Mouse (Mus musculus): ENCODE measurements around the gene Prss33. TPM values are rescaled to one million over a fixed set of nuclear protein-coding genes. Genes with fewer than 3 reads are reported as not detected.
A peak's percentile ranks its signal among the peaks of the same experiment; 100 is the strongest.

Prss33 gene
- total RNA-seq, 2 experiments from 2014 or later = not detected

- peak; percentile 83 to 86 for DNase-seq
- intact Hi-C loops (cut with DNase I) = loop anchor here (2.0 kb wide), 1 partner anchor 54 kb away; no protein-coding TSS in a partner anchor
These were observed 6.7 kb downstream of the Prss33 start, which contains the start of gene Elob for GRCm38 (mm10) chr17:23829064-23829619. TSS of gene Elob (minus strand) at chr17:23829136.

GRCm38 (mm10) chr17:23828271-23829001 is 7.4 kb downstream of the Prss33 start:
- DNase-seq = peak; percentile 51 to 55

GRCm38 (mm10) chr17:23825591-23825990 is 10.3 kb downstream of the Prss33 start:
- DNase-seq = no peak
- intact Hi-C loops (cut with DNase I) = no loop called here

More at GRCm38 (mm10) chr17:23828271-23829001, 7.4 kb downstream of the Prss33 start:
- intact Hi-C loops (cut with DNase I) = loop anchor here (2.0 kb wide), 1 partner anchor 54 kb away; no protein-coding TSS in a partner anchor

GRCm38 (mm10) chr17:23823614-23824013 is 12.2 kb downstream of the Prss33 start:
- no peak for DNase-seq
- intact Hi-C loops (cut with DNase I) = no loop called here

- no peak for DNase-seq
- intact Hi-C loops (cut with DNase I) = no loop called here
These were observed 12.8 kb downstream of the Prss33 start for GRCm38 (mm10) chr17:23823018-23823417.

GRCm38 (mm10) chr17:23822094-23822493 is 13.8 kb downstream of the Prss33 start:
- intact Hi-C loops (cut with DNase I) = no loop called here

GRCm38 (mm10) chr17:23820731-23821130 is 15.1 kb downstream of the Prss33 start:
- intact Hi-C loops (cut with DNase I) = loop anchor here (2.0 kb wide), 1 partner anchor 14 kb away; no protein-coding TSS in a partner anchor
- no peak for DNase-seq

More at GRCm38 (mm10) chr17:23822094-23822493, 13.8 kb downstream of the Prss33 start:
- DNase-seq = no peak

GRCm38 (mm10) chr17:23819235-23819634 is 16.6 kb downstream of the Prss33 start:
- intact Hi-C loops (cut with DNase I) = no loop called here
- no peak for DNase-seq

- no peak for DNase-seq
- intact Hi-C loops (cut with DNase I) = no loop called here
These were observed 17.3 kb downstream of the Prss33 start for GRCm38 (mm10) chr17:23818579-23818978.

- no peak for DNase-seq
- intact Hi-C loops (cut with DNase I) = no loop called here
These were observed 20.2 kb downstream of the Prss33 start for GRCm38 (mm10) chr17:23815641-23816040.

- no peak for DNase-seq
- intact Hi-C loops (cut with DNase I) = loop anchor here (2.0 to 5.0 kb wide), 2 partner anchors 13 to 36 kb away; partner anchors contain the start of gene Flywch1
These were observed 27.9 kb downstream of the Prss33 start for GRCm38 (mm10) chr17:23807918-23808317.

- intact Hi-C loops (cut with DNase I) = loop anchor here (2.0 to 5.0 kb wide), 2 partner anchors 14 to 35 kb away; partner anchors contain the start of gene Flywch1
- peak; percentile 49 to 62 for DNase-seq
These were observed 29.0 kb downstream of the Prss33 start for GRCm38 (mm10) chr17:23806867-23807266.

- intact Hi-C loops (cut with DNase I) = loop anchor here (5.0 kb wide), 1 partner anchor 32 kb away; the partner anchor contains the start of gene Flywch1
- no peak for DNase-seq
These were observed 31.3 kb downstream of the Prss33 start for GRCm38 (mm10) chr17:23804426-23805085.

GRCm38 (mm10) chr17:23803366-23804041 is 32.4 kb downstream of the Prss33 start:
- peak; percentile 84 to 85 for DNase-seq
- intact Hi-C loops (cut with DNase I) = no loop called here

GRCm38 (mm10) chr17:23802746-23803365 is 33.0 kb downstream of the Prss33 start:
- intact Hi-C loops (cut with DNase I) = no loop called here
- peak; percentile 96 for DNase-seq

- intact Hi-C loops (cut with DNase I) = no loop called here
- no peak for DNase-seq
These were observed 34.2 kb downstream of the Prss33 start for GRCm38 (mm10) chr17:23801627-23802026.

- DNase-seq = no peak
- intact Hi-C loops (cut with DNase I) = no loop called here
These were observed 38.5 kb downstream of the Prss33 start for GRCm38 (mm10) chr17:23797316-23797715.

- no peak for DNase-seq
- intact Hi-C loops (cut with DNase I) = no loop called here
These were observed 40.5 kb downstream of the Prss33 start for GRCm38 (mm10) chr17:23795323-23795722.

GRCm38 (mm10) chr17:23791079-23791357 is 44.8 kb downstream of the Prss33 start:
- intact Hi-C loops (cut with DNase I) = no loop called here
- no peak for DNase-seq

Data from heart, postnatal 14 days (tissue).